Mouse (Mus musculus) right cerebral cortex, postnatal 25 days (tissue): Measurements from ENCODE around the gene Cox4i2.

Experiments
- DNase-seq: peaks from one replicate; pipeline ENCODE4 v3.0.0; 2022

Gene Cox4i2

DNA sequence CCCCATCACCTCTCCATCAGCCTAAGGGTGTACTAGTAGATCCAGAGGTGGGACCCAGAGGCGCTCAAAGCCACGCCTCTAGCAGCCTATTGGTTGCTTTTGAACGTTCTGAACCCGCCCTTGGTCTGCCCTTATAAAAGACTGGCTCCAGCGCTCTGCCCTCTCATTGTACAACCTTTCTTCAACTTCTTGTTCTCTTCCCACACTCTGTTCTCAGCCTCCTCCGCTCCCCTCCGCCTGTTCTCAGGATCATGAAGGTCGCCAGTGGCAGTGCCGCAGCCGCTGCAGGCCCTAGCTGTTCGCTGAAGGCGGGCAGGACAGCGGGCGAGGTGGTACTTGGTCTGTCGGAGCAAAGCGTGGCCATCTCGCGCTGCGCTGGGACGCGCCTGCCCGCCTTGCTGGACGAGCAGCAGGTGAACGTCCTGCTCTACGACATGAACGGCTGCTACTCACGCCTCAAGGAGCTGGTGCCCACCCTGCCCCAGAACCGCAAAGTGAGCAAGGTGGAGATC, 17.8 kb upstream of the Cox4i2 start, which contains the start of gene Id1:
Gene Id1 (plus strand): TSS at position 162 of the 512 bp plus-strand sequence.
- peak; percentile 46 for DNase-seq

DNA sequence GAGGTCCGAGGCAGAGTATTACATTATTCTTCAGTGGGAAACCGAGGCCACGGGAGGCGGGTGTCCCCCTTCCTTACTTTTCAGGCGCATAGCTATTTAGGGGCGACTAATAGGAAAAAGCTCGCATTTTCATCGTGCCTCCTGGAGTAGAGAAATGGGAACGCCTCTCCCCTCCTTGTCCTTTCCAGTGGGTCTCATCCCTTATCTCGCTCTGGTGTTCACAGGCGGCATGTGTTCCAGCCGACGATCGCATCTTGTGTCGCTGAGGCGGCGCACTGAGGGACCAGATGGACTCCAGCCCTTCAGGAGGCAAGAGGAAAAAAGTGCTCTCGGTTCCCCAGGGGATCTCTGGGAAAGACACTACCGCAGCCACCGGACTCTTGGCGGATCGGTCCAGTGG, 17.2 kb upstream of the Cox4i2 start:
- DNase-seq, result peak; percentile 14

DNA sequence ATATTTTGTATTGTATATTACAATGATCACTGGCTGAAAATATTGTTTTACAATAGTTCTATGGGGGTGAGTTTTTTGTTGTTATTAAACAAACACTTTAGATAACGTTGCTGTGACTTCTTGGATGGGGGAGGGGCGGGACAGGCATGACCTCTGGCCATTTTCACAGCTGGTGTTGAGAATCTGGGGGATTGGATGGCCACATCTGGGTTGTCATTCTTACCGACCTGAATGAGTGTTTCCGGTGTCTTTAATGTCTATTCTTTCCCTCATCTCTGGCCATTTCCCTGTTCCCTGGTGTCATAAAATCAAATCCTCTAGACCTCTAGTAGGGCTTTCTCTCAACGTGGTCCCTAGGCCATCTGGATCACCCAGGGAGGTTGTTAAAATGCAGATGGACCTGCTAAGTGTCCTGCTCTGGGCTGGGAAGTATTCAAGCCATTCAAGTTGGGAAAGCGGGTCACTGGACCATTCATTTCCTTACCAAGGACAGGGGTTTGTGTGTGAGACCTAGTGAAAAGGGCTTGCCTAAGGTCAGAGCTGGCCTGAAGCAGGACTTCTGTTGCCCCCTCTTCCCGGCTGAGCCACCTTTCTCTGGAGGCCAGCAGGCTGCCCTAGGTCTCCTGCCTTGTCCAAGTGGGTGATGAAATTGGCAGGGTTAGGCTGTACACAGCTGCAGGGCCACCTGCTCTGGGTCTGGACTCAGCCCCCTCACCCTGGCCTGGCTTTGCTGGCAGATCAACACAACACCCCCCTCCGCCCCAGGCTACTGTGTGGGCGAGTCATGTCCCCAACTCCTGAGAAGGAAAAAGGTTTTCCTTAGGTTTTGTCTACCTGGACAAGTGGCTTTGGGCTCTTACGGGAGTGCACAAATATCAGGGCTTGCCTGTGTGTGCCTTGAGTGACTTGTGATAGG, 16.4 kb upstream of the Cox4i2 start:
- DNase-seq, result no peak

DNA sequence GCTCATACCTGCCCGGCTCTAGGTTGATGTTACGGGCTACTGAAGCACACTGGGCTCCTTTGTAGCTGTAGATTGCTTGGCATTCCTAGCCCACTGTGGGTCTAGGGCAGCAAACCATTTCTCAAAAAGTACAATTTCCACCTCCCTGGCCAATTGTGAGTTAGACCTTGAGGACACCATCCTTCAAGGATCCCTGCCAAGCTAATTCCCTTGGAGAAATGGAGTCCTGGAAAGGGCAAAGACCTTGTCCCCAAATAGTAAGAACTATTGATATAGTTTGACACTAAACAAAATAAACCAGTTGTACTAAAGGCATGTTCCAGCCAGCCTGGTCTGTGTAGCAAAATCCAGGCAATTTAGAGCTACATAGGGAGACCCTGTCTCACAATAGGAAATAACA, 15.6 kb upstream of the Cox4i2 start:
- DNase-seq, result no peak

DNA sequence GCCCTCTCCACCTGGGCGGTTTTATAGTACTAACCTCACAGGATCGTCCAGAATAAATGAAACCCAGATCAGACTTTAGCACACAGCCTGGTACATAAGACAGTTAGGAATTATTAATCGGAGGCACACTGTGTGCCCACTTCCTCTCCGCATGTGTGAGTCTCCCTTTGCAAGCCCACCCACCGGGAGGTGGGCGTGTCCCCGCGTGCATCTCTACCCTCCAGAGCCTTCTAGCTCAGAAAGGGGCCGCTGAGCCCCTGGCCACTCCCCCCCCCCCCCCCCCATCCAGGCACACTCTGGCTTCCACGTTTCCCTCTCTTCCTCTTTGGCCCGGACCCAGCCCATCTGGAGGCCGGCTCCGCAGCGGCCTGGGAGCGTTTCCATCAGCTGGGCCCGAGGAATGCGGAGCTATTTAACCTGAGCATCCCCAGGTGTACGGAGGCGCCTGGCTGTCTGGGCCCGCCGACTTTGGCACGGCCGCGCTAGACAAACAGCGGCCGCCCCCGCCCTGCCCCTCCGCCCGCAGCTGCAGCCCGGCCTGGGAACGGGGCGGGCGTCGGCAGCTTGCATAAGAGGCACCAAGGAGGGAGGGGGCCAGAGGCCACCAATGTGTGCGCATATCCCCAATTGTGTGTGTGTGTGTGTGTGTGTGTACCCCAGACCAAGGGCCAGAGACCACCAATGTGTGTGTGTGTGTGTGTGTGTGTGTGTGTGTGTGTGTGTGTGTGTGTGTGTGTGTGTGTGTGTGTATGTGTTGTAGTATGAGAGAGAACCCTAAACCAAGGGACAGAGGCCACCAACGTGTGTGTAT, 14.7 kb upstream of the Cox4i2 start:
- peak; percentile 18 for DNase-seq

DNA sequence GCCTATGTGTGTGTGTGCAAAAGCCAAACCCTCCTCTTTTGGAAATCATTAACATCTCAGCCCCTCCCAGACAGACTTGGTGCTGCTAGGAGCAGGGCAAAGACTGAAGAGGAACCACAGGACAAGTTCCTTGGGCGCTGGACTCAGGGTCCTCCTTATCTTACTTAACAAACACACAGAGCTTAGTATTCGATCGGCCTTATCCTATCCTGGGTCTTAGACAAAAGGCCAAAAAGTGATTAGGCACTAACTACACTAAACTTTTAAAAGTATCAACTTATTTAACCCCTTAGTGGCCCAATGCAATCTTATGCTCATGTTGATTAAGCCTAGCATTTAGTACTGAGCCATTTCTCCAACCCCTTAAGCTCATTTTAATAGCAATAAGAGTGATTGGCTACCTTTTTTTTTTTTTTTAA, 14.1 kb upstream of the Cox4i2 start:
- no peak for DNase-seq

DNA sequence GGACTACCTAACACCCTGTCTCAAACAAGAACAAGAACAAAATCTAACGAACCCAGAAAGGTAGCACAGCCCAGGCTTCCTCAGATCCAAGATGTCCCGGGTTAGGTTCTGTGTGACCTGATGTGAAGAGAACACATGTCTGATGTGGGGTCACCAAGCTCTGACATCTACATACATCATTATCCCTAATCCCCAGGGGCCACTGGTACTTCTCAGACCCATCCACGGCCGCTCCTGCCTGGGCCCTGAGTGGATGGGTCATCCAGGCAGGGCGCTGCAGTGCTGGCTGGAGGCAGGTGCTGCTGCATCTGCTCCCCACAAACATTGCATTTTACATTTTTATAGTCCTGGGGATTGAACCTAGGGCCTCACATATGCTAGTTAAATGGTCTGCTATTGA, 13.5 kb upstream of the Cox4i2 start:
- DNase-seq, result no peak

DNA sequence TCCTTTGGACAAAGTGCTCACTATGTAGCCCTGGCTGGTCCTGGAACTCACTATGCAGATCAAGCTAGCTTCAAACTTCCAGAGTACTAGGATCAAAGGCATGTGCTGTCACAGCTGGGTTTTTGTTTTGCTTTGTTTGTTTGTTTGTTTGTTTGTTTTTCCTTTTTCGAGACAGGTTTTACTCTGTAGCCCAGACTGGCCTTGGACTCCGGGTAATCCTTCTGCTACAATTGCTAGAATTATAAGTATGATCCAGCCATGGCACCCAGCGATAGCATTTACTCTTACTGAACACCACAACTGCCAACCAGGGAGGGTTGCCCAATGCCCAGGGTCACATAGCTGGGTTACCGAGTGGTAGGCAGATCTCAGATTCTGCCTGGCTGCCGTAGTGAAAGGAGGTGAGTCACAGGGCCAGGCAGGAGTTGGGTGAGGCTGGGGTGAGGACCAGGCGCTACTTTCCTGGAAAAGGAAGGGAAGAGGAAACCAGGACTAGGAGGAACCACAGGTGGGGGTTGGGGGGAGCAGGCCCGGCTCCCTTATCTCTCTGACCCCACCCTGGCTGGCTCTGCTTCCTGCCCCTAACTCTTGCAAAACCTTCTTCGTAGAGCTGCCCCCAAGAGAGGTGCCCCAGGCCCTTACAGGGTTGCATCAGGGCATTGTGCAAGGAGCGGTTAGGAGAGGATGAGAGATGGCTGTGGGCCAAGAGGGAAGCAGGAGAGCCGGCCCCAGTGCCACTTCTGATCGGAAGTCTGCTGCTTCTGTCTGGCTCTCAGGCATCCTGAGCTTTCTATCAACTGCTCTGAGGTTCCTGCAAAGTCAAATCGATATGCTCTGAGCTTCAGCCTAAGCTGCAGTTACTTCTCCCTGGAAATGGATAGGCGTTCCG, 12.6 kb upstream of the Cox4i2 start:
- no peak for DNase-seq

DNA sequence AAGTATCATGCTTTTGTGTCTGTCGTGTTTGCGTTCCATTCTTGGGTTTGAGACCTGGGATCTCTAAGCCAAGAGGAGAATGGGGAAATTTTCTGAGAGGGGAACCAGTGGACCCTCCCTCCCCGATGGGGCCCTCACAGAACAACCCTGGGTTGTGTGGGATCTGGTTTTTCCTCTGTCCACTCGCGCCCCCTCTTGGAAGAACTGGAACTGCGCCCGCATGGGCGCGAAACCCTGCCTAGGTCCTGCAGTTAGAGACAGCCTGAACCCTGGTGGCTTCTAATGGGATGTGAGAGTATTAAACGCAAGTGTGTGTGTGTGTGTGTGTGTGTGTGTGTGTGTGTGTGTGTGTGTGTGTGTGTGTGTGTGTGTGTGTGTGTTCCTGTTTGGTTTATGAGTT, 11.5 kb upstream of the Cox4i2 start:
- DNase-seq, result no peak

DNA sequence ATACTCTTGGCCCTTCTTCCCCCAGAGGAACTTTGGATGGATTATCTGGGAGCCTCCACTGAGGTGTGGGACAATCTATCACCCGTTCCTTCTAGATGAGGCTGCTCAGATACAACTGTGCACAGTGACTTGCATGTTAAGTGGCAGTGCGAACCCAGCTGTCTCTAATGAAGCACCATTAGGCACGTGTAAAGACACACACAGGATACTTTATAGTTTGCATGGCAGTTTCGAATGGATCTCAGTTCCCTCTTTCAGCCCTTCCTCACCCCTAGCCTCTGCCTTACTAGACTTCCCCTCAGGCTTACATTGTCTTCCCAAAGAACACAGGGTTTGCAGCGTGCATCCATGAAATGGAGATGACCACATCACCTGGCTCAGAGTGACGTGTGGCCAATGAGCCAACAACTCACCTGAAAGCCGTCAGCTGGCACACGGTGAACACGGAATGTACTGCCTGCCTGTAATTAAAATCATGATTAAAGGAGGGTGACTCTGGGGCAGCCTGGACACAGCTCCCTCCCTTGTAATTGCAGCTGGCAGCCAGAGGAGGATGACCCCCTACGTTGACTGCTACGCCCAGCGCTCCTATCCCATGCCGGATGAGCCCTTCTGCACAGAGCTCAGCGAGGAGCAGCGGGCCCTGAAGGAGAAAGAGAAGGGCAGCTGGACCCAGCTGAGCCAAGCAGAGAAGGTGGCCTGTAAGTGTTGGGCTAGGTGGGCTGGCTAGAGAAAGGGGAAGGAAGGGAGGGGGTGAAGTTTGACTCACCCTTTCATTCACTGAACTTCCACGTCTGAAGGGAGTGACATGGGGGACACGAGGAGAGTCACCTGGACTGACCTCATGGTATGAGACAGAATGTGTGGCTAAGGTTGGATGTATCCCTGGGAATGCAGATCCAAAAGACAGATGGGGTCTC, 2.8 kb downstream of the Cox4i2 start:
- no peak for DNase-seq

DNA sequence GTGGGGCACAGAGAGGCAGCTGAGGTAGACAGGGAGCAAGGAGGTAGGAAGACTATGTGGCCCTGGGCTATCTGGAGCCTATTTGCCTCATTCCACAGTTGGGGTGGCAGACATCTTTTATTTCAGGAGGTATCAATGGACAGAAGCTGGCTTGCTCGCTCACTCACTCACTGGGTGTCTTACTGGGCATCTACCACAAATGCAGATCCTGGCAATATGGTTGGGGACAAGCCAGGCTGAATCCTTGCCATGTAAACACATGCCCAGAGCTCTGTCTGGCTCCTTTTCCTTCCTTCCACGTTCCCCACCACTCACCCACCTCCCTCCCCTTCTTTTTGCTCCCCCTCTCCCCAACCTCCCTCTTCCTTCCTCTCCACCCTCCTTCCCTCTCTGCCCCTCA, 3.5 kb downstream of the Cox4i2 start:
- DNase-seq, result no peak

DNA sequence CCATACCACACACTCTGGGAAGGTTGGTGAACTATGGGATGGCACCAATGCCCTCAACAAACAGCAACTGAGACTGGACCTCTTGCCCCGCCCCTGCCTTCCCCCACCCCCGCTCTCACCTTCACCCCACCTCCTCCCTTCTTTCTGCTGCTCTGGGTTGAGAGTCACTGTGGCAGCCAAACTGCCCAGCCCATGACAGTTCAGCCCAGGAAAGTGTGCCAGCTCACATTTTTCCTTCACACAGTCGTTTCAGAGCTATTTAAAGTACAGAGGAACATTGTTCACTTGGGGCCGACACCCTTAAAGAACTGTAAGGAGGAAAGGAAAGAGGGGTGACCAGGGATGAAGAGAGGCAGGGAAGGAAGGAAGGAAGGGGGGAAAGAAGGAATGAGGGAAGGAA, 4.4 kb downstream of the Cox4i2 start:
- no peak for DNase-seq

DNA sequence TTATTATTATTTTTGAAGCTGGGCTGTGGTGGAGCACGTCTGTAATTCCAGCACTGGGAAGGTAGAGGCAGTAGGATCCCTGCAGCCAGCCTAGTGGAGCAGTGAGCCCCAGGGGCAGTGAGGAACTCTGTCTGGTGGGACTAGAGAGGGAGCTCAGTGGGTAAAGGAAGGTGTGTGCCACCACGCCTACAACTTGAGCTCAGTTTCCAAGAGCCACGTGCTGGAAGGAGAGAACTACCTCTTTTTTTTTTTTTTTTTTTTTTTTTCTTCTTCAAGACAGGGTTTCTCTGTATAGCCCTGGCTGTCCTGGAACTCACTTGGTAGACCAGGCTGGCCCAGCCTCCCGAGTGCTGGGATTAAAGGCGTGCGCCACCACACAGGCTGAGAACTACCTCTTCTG, 9.3 kb downstream of the Cox4i2 start:
- DNase-seq, result no peak

DNA sequence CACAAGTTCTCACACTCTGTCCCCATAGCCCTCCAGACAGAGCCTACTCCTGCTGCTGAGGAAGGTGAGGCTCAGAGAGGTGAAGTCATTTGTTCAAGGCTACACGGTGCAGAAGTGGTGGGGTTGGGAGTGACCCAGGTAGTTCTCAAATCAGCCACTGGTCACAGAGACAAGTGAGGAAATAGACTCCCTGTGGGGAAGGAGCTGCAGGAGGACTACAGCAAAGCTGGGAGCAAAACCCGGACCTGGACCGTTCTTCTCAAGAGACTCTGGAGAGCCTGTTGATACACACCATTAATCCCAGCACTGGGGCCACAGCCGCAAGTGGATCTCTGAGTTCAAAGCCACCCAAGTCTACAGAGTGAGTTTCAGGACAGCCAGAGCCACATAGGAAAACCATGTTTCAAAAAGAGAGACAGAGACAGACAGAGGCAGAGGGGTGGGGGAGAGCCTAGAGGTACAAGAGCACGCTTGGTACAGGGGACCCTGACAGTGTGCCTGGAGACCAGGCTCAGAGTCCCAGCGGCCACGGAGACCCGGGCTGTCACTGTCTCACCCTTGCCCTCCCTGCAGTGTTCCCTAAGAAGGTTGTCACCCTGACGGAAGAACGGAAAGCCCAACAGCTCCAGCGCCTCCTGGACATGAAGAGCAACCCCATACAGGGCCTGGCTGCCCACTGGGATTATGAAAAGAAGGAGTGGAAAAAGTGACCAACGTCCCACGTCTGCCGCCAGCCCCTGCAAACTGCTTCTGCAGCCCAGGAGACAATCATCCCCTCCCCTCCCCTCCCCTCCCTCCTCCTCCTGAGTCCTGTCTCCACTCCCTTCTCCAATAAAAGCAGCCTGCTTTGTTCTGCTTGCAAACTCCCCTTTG, 10.4 kb downstream of the Cox4i2 start:
- DNase-seq, result no peak

DNA sequence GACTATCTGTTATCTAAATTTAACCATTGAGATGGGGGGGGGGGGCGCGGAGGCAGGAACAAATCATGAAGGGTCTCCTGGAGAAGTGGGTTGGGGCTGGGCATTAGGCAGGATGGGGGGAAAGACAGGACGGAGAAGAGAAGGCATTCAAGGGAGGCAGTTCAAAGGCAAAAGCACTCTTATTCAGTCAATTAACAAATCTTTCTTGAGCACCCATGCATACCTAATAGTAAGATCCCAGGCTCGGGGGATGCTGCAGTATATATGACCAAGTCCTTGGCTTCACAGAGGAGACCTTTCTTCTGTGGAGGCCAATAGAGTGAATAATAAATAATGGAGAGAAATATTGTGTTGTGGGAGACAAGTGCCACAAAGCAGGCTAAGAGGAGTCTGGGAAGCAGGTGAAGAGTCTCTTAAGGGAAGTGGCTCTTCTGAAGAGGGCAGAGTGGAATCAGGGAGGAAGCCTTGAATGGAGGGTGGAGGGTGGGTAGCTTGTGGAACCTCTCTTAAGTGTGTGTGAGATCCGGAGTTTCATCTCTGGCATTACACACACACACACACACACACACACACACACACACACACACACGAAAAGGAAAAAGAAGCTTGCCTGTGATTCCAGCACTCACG, 11.2 kb downstream of the Cox4i2 start:
- DNase-seq, result no peak

DNA sequence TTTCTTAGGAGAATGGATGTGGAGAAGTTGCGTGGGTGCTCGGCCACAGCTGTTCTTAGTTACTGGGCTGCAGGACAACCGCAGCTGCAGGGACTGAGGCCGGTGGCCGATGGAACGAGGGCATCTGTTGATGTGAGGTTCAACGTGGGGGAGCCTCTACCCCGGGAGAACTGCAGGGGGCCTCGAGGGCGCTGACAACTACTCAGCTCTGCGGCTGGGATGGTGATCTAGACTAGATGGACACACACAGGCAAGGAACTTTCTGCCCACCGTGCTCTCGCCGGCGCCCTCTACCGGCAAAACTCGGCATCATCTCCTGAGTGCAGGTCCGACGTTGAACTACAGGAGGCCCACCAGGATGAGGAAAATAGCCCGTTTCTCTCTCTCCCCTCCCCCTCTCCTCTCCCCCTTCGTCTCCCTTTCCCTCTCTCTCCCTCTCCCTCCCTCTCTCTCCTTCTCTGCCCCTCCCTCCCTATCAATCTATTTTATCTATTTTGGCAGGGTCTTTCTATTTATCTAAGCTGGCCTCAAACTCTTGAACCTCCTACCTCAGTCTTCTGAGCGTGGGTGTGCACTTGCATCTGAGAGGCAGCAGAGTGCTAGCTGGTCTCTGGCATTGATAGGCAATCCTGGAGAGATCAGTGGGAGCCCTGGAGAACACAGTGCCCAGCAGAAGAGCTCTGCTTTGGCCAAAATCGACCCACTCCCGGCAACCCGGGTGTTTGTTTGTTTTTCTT, 12.6 kb downstream of the Cox4i2 start:
- peak; percentile 78 for DNase-seq

DNA sequence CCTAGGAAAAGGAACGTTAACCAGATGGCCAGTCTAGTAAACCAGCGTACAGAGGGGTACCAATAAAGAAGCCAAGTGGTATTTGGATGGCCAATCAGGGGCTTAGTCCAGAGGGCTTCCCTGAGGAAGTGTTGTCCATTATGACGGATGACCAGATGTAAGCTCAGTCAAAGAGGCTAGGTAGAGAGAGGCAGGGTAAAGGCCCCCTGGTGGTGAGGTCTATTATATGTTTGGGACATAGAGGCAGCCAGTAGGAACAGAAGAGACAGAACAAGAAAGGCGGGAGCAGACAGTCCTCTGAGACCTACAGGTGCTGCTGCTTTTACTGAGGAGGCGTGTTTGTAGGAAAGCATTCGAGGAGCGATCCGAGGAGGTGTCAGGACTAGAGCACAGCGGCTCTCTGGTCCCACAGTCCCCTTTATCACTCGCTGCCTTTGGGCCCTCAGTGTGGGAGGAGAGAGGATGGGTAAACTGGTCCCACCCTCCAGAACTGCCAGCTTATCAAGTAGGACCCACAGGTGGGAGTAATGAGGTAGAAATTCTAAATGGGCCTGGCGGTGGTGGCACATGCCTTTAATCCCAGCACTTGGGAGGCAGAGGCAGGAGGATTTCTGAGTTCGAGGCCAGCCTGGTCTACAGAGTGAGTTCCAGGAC, 13.8 kb downstream of the Cox4i2 start:
- DNase-seq, result no peak

DNA sequence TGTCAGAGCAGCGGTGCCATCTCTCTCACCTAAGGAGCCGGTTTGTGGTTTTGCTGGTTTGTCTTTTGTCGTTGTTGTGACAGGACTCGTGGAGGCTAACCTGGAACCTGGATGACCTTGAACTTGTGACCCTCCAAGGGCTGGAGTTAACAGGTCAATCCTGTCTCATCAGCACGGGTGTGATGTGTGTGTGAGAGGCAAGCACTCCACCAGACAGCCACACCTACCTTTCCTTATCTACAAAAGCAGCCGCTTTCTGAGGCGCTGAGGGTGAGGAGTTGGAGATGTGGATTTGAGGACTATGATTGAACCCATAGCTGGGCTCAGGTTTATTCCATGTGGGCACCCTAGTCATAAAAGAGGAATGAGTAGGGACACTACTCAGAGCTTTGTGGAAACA, 15.7 kb downstream of the Cox4i2 start:
- DNase-seq, result no peak

DNA sequence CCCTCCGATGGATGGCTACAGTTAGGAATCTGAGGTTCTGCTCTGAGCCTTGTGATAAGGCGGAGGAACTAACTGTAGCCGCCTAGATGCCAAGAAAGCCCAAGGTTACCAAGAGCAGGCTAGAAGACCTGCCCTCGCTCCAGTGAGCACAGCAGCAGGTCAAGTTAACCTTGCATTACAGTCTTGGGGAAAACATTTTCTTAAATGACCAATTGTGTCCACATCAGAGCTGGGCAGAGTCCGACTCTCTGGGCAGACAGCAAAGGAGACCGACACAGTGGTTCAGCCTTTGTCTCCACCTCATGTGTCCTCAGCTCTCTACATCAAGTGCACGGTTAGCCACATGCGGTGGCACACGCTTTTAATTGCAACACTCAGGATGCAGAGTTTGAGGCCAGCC, 17.6 kb downstream of the Cox4i2 start:
- no peak for DNase-seq
